Mouse (Mus musculus) A20 (cell line): ENCODE data around the gene Rprd2.
"Not testable (repeated sequence)": the region's sequence is repeated elsewhere in the genome, so short reads cannot be mapped to it uniquely, and the experiment has no call there.

Experiments
- DNase-seq: peaks from one replicate; pipeline ENCODE4 v3.0.0-alpha.2; 2011; ENCODE audit warnings: low read depth, low spot score

The Rprd2 gene

GRCm38 (mm10) chr3:95818026-95818511, 594 bp downstream of the Rprd2 start:
- peak; percentile 73 for DNase-seq

GRCm38 (mm10) chr3:95816681-95817080, 2.0 kb downstream of the Rprd2 start:
- DNase-seq = peak; percentile 34

- DNase-seq = no peak
These were observed 10.3 kb downstream of the Rprd2 start for GRCm38 (mm10) chr3:95808384-95808783.

GRCm38 (mm10) chr3:95807630-95808029, 11.0 kb downstream of the Rprd2 start:
- DNase-seq = not testable (repeated sequence)

GRCm38 (mm10) chr3:95806677-95807076, 12.0 kb downstream of the Rprd2 start:
- DNase-seq = no peak

- no peak for DNase-seq
These were observed 14.8 kb downstream of the Rprd2 start for GRCm38 (mm10) chr3:95803851-95804250.

GRCm38 (mm10) chr3:95798756-95799155, 19.9 kb downstream of the Rprd2 start:
- no peak for DNase-seq

GRCm38 (mm10) chr3:95794299-95794698, 24.4 kb downstream of the Rprd2 start:
- no peak for DNase-seq

GRCm38 (mm10) chr3:95793662-95794061, 25.0 kb downstream of the Rprd2 start:
- DNase-seq = no peak

- no peak for DNase-seq
These were observed 33.2 kb downstream of the Rprd2 start for GRCm38 (mm10) chr3:95785501-95785900.

- DNase-seq = peak; percentile 32
These were observed 46.7 kb downstream of the Rprd2 start for GRCm38 (mm10) chr3:95771985-95772384.

- peak; percentile 13 for DNase-seq
These were observed 53.1 kb downstream of the Rprd2 start for GRCm38 (mm10) chr3:95765534-95765933.

GRCm38 (mm10) chr3:95763811-95764210, 54.9 kb downstream of the Rprd2 start:
- no peak for DNase-seq

- no peak for DNase-seq
These were observed 55.7 kb downstream of the Rprd2 start for GRCm38 (mm10) chr3:95762961-95763360.

GRCm38 (mm10) chr3:95761771-95762170, 56.9 kb downstream of the Rprd2 start:
- no peak for DNase-seq

- no peak for DNase-seq
These were observed 58.0 kb downstream of the Rprd2 start for GRCm38 (mm10) chr3:95760656-95761055.

GRCm38 (mm10) chr3:95760106-95760505, 58.6 kb downstream of the Rprd2 start, which contains the start of gene Tars2:
Gene Tars2 (minus strand): TSS chr3:95760206.
- DNase-seq = no peak

GRCm38 (mm10) chr3:95758467-95759218, 60.0 kb downstream of the Rprd2 start:
- peak; percentile 7 for DNase-seq

- DNase-seq = no peak
These were observed 61.9 kb downstream of the Rprd2 start for GRCm38 (mm10) chr3:95756808-95757207.

- peak; percentile 95 for DNase-seq
These were observed 64.1 kb downstream of the Rprd2 start for GRCm38 (mm10) chr3:95754345-95755206.

GRCm38 (mm10) chr3:95752935-95753334, 65.7 kb downstream of the Rprd2 start:
- no peak for DNase-seq

GRCm38 (mm10) chr3:95740406-95740805, 78.3 kb downstream of the Rprd2 start:
- DNase-seq = no peak
